Mouse (Mus musculus): ENCODE data around the gene H2afy2.

H2afy2 gene

GRCm38 (mm10) chr10:61729181-61729580 is 54.8 kb downstream of the H2afy2 start:
- no peak for DNase-seq (ENCODE audit: low spot score in 2 of 2)

GRCm38 (mm10) chr10:61723271-61723670 is 60.7 kb downstream of the H2afy2 start:
- no peak for DNase-seq (ENCODE audit: low spot score in 2 of 2)

- DNase-seq (ENCODE audit: low spot score in 2 of 2), result no peak
Observed at GRCm38 (mm10) chr10:61722215-61722614, 61.7 kb downstream of the H2afy2 start.

- DNase-seq (ENCODE audit: low spot score in 2 of 2), result no peak
Observed at GRCm38 (mm10) chr10:61720331-61720730, 63.6 kb downstream of the H2afy2 start.

GRCm38 (mm10) chr10:61717406-61718296 is 66.3 kb downstream of the H2afy2 start:
- DNase-seq (ENCODE audit: low spot score in 2 of 2), result no peak

GRCm38 (mm10) chr10:61715996-61716864 is 67.7 kb downstream of the H2afy2 start:
- no peak for DNase-seq (ENCODE audit: low spot score in 2 of 2)

GRCm38 (mm10) chr10:61715462-61715837 is 68.5 kb downstream of the H2afy2 start:
- DNase-seq (ENCODE audit: low spot score in 2 of 2), result no peak

- peak; percentile 66 to 78 for DNase-seq (ENCODE audit: low spot score in 2 of 2)
Observed at GRCm38 (mm10) chr10:61714771-61715461, 69.0 kb downstream of the H2afy2 start, which contains the start of gene Aifm2. Gene Aifm2 (plus strand): TSS chr10:61715263.

- no peak for DNase-seq (ENCODE audit: low spot score in 2 of 2)
Observed at GRCm38 (mm10) chr10:61714146-61714545, 69.8 kb downstream of the H2afy2 start.

- no peak for DNase-seq (ENCODE audit: low spot score in 2 of 2)
Observed at GRCm38 (mm10) chr10:61713601-61714000, 70.3 kb downstream of the H2afy2 start.

- no peak for DNase-seq (ENCODE audit: low spot score in 2 of 2)
Observed at GRCm38 (mm10) chr10:61706412-61707375, 77.3 kb downstream of the H2afy2 start.

- no peak for DNase-seq (ENCODE audit: low spot score in 2 of 2)
Observed at GRCm38 (mm10) chr10:61704663-61705062, 79.3 kb downstream of the H2afy2 start.

- DNase-seq (ENCODE audit: low spot score in 2 of 2), result no peak
Observed at GRCm38 (mm10) chr10:61697028-61697427, 86.9 kb downstream of the H2afy2 start.

GRCm38 (mm10) chr10:61696560-61696823 is 87.5 kb downstream of the H2afy2 start:
- DNase-seq (ENCODE audit: low spot score in 2 of 2), result no peak

- DNase-seq (ENCODE audit: low spot score in 2 of 2), result no peak
Observed at GRCm38 (mm10) chr10:61695703-61696559, 88.0 kb downstream of the H2afy2 start.

GRCm38 (mm10) chr10:61694870-61695670 is 88.9 kb downstream of the H2afy2 start, which contains the start of gene Tysnd1:
Gene Tysnd1 (plus strand): TSS chr10:61695514.
- peak; percentile 95 to 98 for DNase-seq (ENCODE audit: low spot score in 2 of 2)

- no peak for DNase-seq (ENCODE audit: low spot score in 2 of 2)
Observed at GRCm38 (mm10) chr10:61693563-61693962, 90.4 kb downstream of the H2afy2 start.

- DNase-seq (ENCODE audit: low spot score in 2 of 2), result no peak
Observed at GRCm38 (mm10) chr10:61689405-61689804, 94.5 kb downstream of the H2afy2 start.

Measured in urinary bladder, postnatal 4 days (tissue).